8 mouse cellular contexts compared by ENCODE assay signal in genomic region chr10:111108658-111109633, GRCm38 (mm10). TPM values are rescaled to one million over a fixed set of nuclear protein-coding genes. Genes with fewer than 3 reads are reported as not detected.
DNase-seq lines count a peak whose midpoint lies in the region; ATAC-seq and TF ChIP-seq lines count a peak whose summit lies in the region.

No protein-coding gene starts in this region.

- peak; percentile 43; the same call in 1 of the 2 replicates for TF ChIP-seq CTCF in G1E (IDR thresholded peaks at IDR 0.05; ENCODE audit: low read depth, low read length)
- TF ChIP-seq CTCF in layer of hippocampus, adult 2 months (conservative IDR thresholded peaks at IDR 0.05) = peak; percentile 86
- TF ChIP-seq CTCF in lung, adult 2 months (IDR thresholded peaks at IDR 0.05; ENCODE audit: insufficient read depth, low read length) = peak; percentile 68

- H3K27me3 ChIP-seq in G1E (ENCODE audit: insufficient read depth, low read length) = no peaks in the 10 kb centered on the region
- no peaks in the 10 kb centered on the region for H3K27me3 ChIP-seq in embryonic facial prominence, embryonic 14.5 days (replicated peaks; ENCODE audit: control insufficient read depth, insufficient read depth, low read length)
- no peaks in the 10 kb centered on the region for H3K27me3 ChIP-seq in neural tube, embryonic 14.5 days (ENCODE audit: control insufficient read depth, insufficient read depth, low read length)

- H3K27ac ChIP-seq in embryonic facial prominence, embryonic 14.5 days (replicated peaks; ENCODE audit: low read depth, low read length) = no peak overlapping the region
- no peak overlapping the region for H3K27ac ChIP-seq in layer of hippocampus, adult 2 months
- H3K27ac ChIP-seq in neural tube, embryonic 14.5 days (ENCODE audit: low read depth, low read length) = no peak overlapping the region

- peak overlapping the region; percentile 46 for H3K4me2 ChIP-seq in embryonic facial prominence, embryonic 14.5 days (ENCODE audit: low read depth, low read length)
- H3K4me2 ChIP-seq in neural tube, embryonic 14.5 days (ENCODE audit: low read depth, low read length) = peak overlapping the region; percentile 33

- H3K9ac ChIP-seq in embryonic facial prominence, embryonic 14.5 days (ENCODE audit: low read depth, low read length) = no peak overlapping the region
- no peak overlapping the region for H3K9ac ChIP-seq in neural tube, embryonic 14.5 days (replicated peaks; ENCODE audit: low read depth, low read length)

- WGBS in embryonic facial prominence, embryonic 14.5 days = 48% methylated on average over 24 of the region's 24 CpGs
- 42% methylated on average over 24 of the region's 24 CpGs for WGBS in lung, adult 2 months
- WGBS in neural tube, embryonic 14.5 days = 49% methylated on average over 24 of the region's 24 CpGs

- H3K9me3 ChIP-seq in G1E (replicated peaks) = no peaks in the 10 kb centered on the region
- no peaks in the 10 kb centered on the region for H3K9me3 ChIP-seq in embryonic facial prominence, embryonic 14.5 days (ENCODE audit: control insufficient read depth, low read length)
- no peaks in the 10 kb centered on the region for H3K9me3 ChIP-seq in neural tube, embryonic 14.5 days (ENCODE audit: control insufficient read depth, low read length)

- H3K4me1 ChIP-seq in G1E (ENCODE audit: insufficient read depth, low read depth, low read length) = peaks cover 26% of the 10 kb centered on the region
- H3K4me1 ChIP-seq in embryonic facial prominence, embryonic 14.5 days (ENCODE audit: control insufficient read depth, insufficient read depth, low read length) = no peaks in the 10 kb centered on the region
- H3K4me1 ChIP-seq in lung, adult 2 months (ENCODE audit: control insufficient read depth, insufficient read depth, low read length) = no peaks in the 10 kb centered on the region; the same call in 1 of the 2 replicates
- H3K4me1 ChIP-seq in neural tube, embryonic 14.5 days (ENCODE audit: control insufficient read depth, insufficient read depth, low read length) = 0 out of 2 replicates have a peak, but pooled peaks cover 4% of the 10 kb centered on the region

- intact Hi-C loops in heart, postnatal 14 days (cut with DNase I) = loop anchor here (5.0 kb wide), 1 partner anchor 113 kb away; no protein-coding TSS in a partner anchor

- peak; percentile 41 for DNase-seq in G1E (ENCODE audit: low spot score)
- peak; percentile 80 for DNase-seq in brain, adult 2 months (ENCODE audit: low read depth, low spot score)
- peak; percentile 61 for DNase-seq in embryonic facial prominence, embryonic 14.5 days (ENCODE audit: low spot score)
- peak; percentile 62 to 72 for DNase-seq in heart, postnatal 14 days
- DNase-seq in layer of hippocampus, adult 2 months (ENCODE audit: low spot score in 2 of 2) = peak; percentile 54 to 60
- peak; percentile 48 for DNase-seq in lung, adult 2 months
- DNase-seq in thymus, postnatal 10 days (ENCODE audit: low spot score in 2 of 2) = peak; percentile 16 to 54

- H3K4me3 ChIP-seq in G1E (ENCODE audit: low read depth, low read length) = no peak overlapping the region; the same call in 1 of the 2 replicates
- H3K4me3 ChIP-seq in embryonic facial prominence, embryonic 14.5 days (ENCODE audit: low read depth, low read length) = peak overlapping the region; percentile 20; the same call in 1 of the 2 replicates
- peak overlapping the region; percentile 53 for H3K4me3 ChIP-seq in layer of hippocampus, adult 2 months
- no peak overlapping the region for H3K4me3 ChIP-seq in lung, adult 2 months (replicated peaks; ENCODE audit: extremely low read depth, low read depth, low read length)
- peak overlapping the region; percentile 10; the same call in 1 of the 2 replicates for H3K4me3 ChIP-seq in neural tube, embryonic 14.5 days (ENCODE audit: low read depth, low read length)

- peak; percentile 46; the same call in 1 of the 2 replicates for ATAC-seq in G1E (ENCODE audit: extremely low read depth, insufficient number of reproducible peaks, low FRiP score, poor library complexity, severe bottlenecking)
- no peak for ATAC-seq in embryonic facial prominence, embryonic 14.5 days (ENCODE audit: low read depth)
- ATAC-seq in neural tube, embryonic 14.5 days (ENCODE audit: low read depth) = peak; percentile 56

- no peaks in the 10 kb centered on the region for H3K36me3 ChIP-seq in G1E (replicated peaks)
- no peaks in the 10 kb centered on the region for H3K36me3 ChIP-seq in embryonic facial prominence, embryonic 14.5 days (ENCODE audit: control insufficient read depth, insufficient read depth, low read length)
- no peaks in the 10 kb centered on the region for H3K36me3 ChIP-seq in neural tube, embryonic 14.5 days (ENCODE audit: control insufficient read depth, insufficient read depth, low read length)

- no peak for TF ChIP-seq POLR2A in lung, adult 2 months (IDR thresholded peaks at IDR 0.05; ENCODE audit: borderline replicate concordance, extremely low read depth, low read depth, low read length)

RNA-seq across cellular contexts. Expression of gene Osbpl8, which starts 55.6 kb away (rescaled TPM):
- total RNA-seq in G1E (2014; fragmentation: Nextera tagmentation) = 69.9 and 70.9 TPM in 2 replicates
- total RNA-seq in G1E (2017) = 449 and 517 TPM in 2 replicates
- 7.2 and 8.4 TPM in 2 replicates for polyA plus RNA-seq in G1E (2012)
- polyA plus RNA-seq in embryonic facial prominence, embryonic 14.5 days (2014; fragmentation: Nextera tagmentation; extraction: Ambion mirVana) = 9.5 and 10.0 TPM in 2 replicates
- 10 to 100 TPM; 68.2 to 78.9 TPM for total RNA-seq in heart, postnatal 14 days (2021)
- total RNA-seq in layer of hippocampus, adult 2 months (2021) = 10 to 100 TPM; 60.8 to 60.9 TPM
- 5.7 and 8.3 TPM in 2 replicates for polyA plus RNA-seq in lung, adult 2 months (2012; rRNA removed)
- 24.0 and 29.5 TPM in 2 replicates for polyA plus RNA-seq in neural tube, embryonic 14.5 days (2014; fragmentation: Nextera tagmentation; extraction: Ambion mirVana)

Comparison
In these comparisons a context has a peak if more than half of its experiments do, and no peak if none do; other contexts are left out.
1. H3K4me3 ChIP-seq: peak in embryonic facial prominence, embryonic 14.5 days (single experiment), layer of hippocampus, adult 2 months (single experiment) and neural tube, embryonic 14.5 days (single experiment); none in G1E (single experiment) and lung, adult 2 months (single experiment).
2. Peak in every context shown above with its lines, with median percentiles within 50 percentile points of each other: DNase-seq and CTCF ChIP-seq.